Mouse (Mus musculus) kidney, adult 9 months (tissue): ENCODE measurements around the gene Itgb3.

Experiments
- DNase-seq: peaks from one replicate; pipeline ENCODE4 v3.0.0; 2022

Itgb3 gene

DNA sequence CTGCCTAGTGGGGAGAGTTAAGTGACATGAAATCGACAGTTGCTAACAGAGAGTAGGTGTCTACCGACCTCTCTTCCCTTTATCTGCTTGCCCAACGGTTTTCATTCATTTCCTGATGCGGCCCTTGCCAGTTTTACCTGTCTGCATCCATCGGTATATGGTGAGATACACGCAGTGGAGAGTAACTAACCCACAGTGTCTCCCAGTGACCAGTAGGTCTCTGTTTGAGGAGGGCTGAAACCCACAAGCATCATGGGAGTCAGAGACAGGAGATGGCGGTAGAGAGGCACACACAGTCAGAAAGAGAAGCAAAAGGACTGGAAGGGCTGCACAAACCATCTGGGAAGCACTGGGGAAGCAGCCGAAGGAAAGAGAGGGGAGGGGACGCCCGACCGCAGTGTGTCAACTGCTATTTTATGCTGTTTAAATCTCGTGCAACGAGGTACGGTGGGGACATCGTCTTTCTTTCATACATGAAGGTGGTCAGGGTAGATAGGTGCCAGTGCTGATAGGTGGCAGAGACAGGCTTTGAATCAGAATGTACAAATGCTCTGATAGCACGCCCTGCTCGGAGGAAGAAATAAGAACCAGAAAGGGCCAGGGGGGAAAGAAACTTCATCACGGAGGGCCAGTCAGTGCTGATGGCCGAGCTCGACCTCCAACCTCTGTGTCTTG, 53.9 kb downstream of the Itgb3 start:
- DNase-seq = no peak

DNA sequence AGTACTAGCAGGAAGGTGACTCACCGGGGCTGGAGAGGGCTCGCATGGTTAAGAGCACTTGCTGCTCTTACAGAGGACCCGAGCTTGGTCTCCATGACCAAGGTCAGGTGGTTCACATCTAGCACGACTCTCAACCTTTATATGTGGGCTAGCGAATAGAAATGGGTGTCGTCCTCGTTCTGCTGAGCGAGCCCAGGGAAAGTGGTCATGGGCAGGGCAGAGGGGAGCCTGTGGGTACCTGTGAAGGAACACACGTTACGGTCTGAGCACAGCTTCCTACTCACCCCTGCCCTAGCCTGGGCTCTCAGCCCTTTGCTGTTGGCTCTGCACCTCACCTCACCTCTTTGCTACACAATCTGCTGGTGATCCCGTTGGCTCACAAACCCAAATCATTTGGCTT, 54.8 kb downstream of the Itgb3 start:
- no peak for DNase-seq

DNA sequence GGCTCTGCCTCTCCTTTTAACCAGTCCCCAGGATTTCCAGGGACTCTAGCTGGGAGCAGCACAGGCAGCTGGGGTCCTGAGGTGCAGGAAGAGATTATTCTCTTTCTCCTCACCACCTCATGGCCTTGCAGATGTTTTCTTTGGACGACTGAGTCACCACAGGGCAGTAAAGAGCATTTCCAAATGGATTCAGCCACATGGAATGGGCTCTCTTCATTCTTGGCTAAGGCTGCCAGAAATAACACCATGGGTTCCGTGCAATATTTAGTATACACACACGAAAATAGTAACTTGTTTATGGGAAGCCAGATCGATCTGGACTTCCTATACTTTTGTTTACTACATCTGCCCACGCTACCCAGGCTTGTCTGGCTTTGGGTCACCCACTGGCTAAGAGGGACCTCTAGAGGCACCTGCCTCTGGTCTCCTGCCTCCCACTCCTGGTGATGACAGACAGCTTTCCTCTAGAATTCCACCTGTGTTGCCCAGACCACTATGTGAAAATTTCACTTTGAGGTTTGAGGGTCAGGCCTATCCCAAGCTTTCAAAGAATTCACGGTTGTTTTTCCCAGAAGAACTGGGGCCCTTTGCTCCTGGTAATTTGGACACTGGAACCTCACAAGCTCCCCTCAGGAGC, 55.6 kb downstream of the Itgb3 start:
- no peak for DNase-seq

DNA sequence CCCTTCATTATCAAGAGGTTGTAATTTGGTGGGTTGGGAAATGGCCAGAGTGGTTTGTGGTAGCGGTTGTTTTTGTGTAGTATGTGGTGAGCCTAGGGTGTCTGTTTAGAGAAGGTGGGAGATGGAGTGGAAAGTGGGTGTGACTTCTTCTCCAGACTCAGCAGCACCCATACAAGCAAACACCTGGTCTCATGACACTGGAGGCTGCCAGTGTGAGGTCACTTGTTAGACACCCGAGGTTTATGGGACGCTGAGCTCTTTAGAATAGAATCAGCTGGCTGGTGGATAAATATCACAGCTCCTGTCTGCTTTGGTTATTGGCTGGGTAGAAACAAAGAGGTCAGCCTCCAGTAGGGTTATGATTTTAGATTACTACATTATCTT, 56.1 kb downstream of the Itgb3 start:
- no peak for DNase-seq

GRCm38 (mm10) chr11:104664441-104664840, 56.6 kb downstream of the Itgb3 start:
- DNase-seq = no peak

- DNase-seq = no peak
These were observed 59.6 kb downstream of the Itgb3 start for GRCm38 (mm10) chr11:104667399-104667798.

DNA sequence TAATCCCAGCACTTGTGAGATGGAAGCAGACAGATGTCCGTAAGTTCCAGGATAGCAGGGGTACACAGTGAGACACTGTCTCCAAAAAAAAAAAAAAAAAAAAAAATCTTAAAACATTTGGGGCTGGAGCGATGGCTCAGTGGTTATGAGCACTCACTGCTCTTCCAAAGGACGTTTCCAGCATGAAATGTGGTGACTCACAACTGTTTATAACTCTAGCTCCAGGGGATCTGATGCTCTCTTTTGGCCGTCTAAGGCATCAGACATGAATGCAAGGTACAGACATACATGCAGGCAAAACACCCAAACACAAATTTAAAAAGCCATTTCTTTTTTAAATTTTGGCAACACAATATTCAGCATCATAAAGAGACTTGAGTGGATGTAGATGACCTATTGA, 65.6 kb downstream of the Itgb3 start:
- DNase-seq = no peak

GRCm38 (mm10) chr11:104674768-104675167, 67.0 kb downstream of the Itgb3 start:
- no peak for DNase-seq

DNA sequence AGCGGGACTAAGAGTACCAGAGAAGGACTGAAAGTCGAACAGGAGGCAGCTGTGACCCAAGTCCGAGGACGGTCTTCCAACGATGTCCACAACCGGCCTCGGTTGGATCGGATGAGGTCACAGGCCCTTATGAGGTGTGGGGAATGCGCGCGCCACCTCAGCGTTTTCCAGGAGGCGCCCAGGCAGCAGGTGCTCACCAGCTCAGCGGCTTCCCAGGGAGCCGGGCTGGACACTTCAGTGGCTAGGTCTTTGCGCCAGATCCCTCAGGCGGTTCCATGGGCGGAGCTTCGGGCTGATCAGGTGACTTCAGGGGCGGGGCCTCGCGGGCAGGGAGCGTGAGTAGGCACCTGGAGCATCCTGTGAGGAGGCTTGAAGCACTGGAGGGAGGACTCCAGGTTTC, 77.7 kb downstream of the Itgb3 start, which contains the start of gene Gm11639:
Gm11639 (plus strand) TSS at position 160 of the 400 bp plus-strand sequence.
- DNase-seq = no peak

DNA sequence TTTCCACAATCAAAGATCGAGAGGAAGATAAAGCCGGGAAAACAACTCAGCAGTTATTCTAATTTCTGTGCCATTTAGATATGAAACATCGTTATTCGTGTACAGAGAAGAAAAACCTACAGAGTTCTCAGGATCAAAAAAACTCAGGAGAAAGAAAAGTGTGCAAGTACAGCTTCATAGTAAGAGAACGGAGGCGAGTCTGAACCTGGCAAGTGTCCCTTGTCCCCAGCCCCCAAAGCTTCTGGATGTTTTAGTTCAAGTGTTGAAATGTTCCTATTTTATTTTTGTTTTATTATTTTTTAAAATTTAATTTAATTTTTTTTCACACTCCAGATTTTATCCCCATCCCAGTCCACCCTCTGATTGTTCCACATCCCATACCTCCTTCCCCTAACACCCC, 85.4 kb downstream of the Itgb3 start:
- no peak for DNase-seq

- no peak for DNase-seq
These were observed 96.3 kb downstream of the Itgb3 start for GRCm38 (mm10) chr11:104704097-104704496.

DNA sequence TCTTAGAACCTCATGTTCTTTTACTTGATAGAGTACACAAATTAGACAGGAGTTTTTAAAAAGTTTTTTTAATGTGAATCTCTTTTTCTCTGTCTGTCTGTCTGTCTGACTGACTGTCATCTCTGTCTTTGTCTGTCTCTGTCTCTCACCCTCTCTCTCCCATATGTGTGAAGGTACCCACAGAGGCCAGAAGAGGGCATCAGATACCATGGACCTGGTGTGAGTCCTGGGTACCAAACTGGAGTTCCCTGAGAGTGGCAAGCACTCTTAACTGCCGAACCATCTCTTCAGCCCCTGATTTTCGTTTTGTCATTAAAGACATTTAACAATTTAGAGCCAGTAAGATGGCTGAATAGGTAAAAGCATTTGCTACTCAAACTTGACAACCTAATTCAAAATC, 99.3 kb downstream of the Itgb3 start:
- DNase-seq = no peak
